Mouse (Mus musculus) kidney, embryonic 15.5 days (tissue): ENCODE measurements around the gene Rpl7a. TPM values are rescaled to one million over a fixed set of nuclear protein-coding genes. Genes with fewer than 3 reads are reported as not detected.
"Not testable (repeated sequence)": the region's sequence is repeated elsewhere in the genome, so short reads cannot be mapped to it uniquely, and the experiment has no call there.

ENCODE experiments used
- ATAC-seq: fragments of 200-750 bp; cut with Nextera tagmentation; replicated peaks from 2 replicates; pipeline ENCODE4 v1.8.0; 2017; ENCODE audit warnings: moderate TSS enrichment; ENCODE audit not compliant: low FRiP score
- H3K27ac ChIP-seq: fragments of 300-500 bp; sonication (generic); 2 replicates; pipeline ENCODE4 v1.5.1; 2015; ENCODE audit warnings: mild to moderate bottlenecking, inconsistent platforms
- H3K27me3 ChIP-seq: fragments of 300-500 bp; sonication (generic); 2 replicates; pipeline ENCODE4 v1.6.1; 2015; ENCODE audit warnings: inconsistent platforms
- H3K36me3 ChIP-seq: fragments of 300-500 bp; sonication (generic); 2 replicates; pipeline ENCODE4 v1.6.1; 2015; ENCODE audit warnings: inconsistent platforms
- H3K4me1 ChIP-seq: fragments of 300-500 bp; sonication (generic); 2 replicates; pipeline ENCODE4 v1.6.1; 2015; ENCODE audit warnings: inconsistent platforms
- H3K4me2 ChIP-seq: fragments of 300-500 bp; sonication (generic); 2 replicates; pipeline ENCODE4 v1.6.1; 2015; ENCODE audit warnings: moderate library complexity, mild to moderate bottlenecking, inconsistent platforms
- H3K4me3 ChIP-seq: fragments of 300-500 bp; sonication (generic); replicated peaks from 2 replicates; pipeline ENCODE4 v1.5.1; 2015; ENCODE audit warnings: mild to moderate bottlenecking, inconsistent platforms
- H3K9ac ChIP-seq: fragments of 300-500 bp; sonication (generic); 2 replicates; pipeline ENCODE4 v1.6.1; 2015; ENCODE audit warnings: mild to moderate bottlenecking, inconsistent platforms
- H3K9me3 ChIP-seq: fragments of 300-500 bp; sonication (generic); replicated peaks from 2 replicates; pipeline ENCODE4 v1.6.1; 2016; ENCODE audit warnings: inconsistent platforms
- WGBS: fragments of 180-500 bp; shearing (Covaris S2); methylation state at CpG from one replicate; pipeline ENCODE4 v1.1.7; 2015; ENCODE audit warnings: mixed read lengths; 5-methylcytosine and 5-hydroxymethylcytosine counted together
- polyA plus RNA-seq: library from polyadenylated mRNA; unstranded; fragments of >200 nt; fragmentation: Nextera tagmentation; extraction: Ambion mirVana; gene quantifications from 2 replicates; pipeline ENCODE4 v1.2.1, GENCODE M21; 2015

Rpl7a gene
- polyA plus RNA-seq, result 640 and 684 TPM in 2 replicates

DNA sequence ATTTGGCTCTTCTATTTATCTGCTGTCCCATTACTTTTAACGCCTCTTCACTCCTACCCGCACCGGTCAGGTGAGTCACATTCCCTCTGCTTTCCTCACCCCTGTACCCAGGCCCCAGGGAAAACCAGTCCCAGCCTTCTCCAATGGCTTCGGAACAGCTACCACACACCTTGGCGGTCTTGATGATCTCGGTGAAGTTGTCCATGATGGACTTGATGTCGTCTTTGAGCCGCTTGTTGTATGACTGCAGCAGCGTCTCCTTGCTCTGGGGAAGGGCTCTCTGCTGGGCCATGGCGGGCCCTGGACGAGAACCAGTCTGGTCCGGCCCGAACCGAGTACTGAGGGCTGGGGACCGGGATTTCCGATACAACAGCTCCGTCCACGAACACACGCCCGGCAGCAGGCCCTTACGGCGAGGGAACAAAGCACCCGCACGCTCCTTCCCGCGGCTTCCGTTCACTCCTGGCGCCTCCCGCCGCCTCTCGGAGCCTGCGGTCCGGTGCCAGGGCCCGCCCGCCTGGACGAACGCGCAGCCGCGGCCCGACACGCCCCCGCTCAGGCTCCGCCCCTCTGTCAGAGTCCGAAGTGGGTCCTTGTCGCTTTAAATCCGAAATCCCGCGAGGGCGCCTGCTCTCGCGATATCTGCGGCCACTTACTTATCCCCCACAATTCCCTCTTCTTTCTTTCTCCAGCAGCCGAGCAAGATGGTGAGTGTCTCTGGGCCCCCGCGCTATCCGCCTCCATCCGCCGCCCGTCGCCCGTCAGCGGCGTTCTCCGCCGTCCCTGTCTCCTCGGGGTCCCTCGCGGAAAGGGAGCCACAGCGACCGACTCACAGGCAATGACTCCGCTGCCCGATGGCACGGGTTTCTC, at the start of gene Rpl7a, which contains the start of gene Med22:
Rpl7a (plus strand) TSS at position 641 of the 870 bp plus-strand sequence.
Med22 (minus strand) TSS at position 554 of the 870 bp plus-strand sequence.
- ATAC-seq, result peak; percentile 94
- Histone ChIP-seq H3K36me3 (peaks cover 63% of the 10 kb centered on the region), H3K9ac (peak within 1 kb of the TSS; percentile 92), H3K27ac (peak within 1 kb of the TSS; percentile 95), H3K27me3 (no peaks in the 10 kb centered on the region), H3K4me3 (peak within 1 kb of the TSS; percentile 74), H3K4me1 (peaks cover 54% of the 10 kb centered on the region), H3K4me2 (peak within 1 kb of the TSS; percentile 93), H3K9me3 (no peaks in the 10 kb centered on the region)
- WGBS, result under 1% methylated on average over 74 of the region's 74 CpGs

DNA sequence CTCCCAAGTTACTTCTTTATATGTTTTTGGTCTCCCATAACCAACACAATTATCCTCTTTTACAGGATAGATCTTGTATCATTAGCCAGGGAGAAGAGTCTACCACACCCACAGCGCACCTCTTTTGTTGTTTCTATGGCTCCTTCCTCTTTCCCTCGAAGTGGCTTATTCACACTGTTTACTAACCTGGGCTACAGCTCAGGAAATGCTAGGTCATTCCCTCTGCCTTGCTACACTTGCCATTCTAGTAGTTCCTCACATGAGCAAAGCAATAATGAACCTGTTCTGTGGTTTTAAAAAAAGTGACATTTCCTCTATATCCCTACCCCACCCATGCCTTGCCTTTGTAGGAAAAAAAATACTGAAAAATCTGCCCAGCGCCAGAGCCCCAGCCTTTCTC, 47.7 kb upstream of the Rpl7a start:
- no peak overlapping the region for H3K4me3 ChIP-seq
- no peak overlapping the region for H3K27ac ChIP-seq
- WGBS, result 72% methylated on average over 3 of the region's 3 CpGs
- no peaks in the 10 kb centered on the region for H3K27me3 ChIP-seq
- no peak overlapping the region for H3K4me2 ChIP-seq
- no peak overlapping the region for H3K9ac ChIP-seq
- H3K36me3 ChIP-seq, result no peaks in the 10 kb centered on the region
- H3K9me3 ChIP-seq, result no peaks in the 10 kb centered on the region
- no peaks in the 10 kb centered on the region for H3K4me1 ChIP-seq
- no peak for ATAC-seq

DNA sequence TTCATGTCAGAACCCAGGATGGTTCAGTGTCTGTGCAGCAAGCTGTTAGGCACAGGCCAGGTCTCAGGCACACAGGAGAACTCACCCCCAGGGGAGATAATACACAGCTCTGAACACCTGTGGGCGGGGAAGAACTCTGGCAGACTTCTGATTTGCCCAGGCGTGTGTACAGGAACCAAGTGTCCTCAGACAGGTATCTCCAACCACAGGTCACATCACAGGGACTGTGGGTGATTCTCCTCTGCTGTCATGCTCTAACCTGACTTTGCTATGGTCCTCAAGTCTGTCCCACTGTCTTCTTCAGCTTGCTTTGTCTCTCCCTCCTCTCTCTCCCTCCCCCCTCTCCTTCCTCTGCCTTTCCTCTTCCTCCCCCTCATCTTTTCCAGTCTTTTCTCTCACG, 45.7 kb upstream of the Rpl7a start, which contains the start of gene Abo:
Abo (minus strand) TSS at position 101 of the 400 bp plus-strand sequence.
- H3K9ac ChIP-seq, result no peak within 1 kb of the TSS
- H3K4me1 ChIP-seq, result no peaks in the 10 kb centered on the region
- WGBS, result 73% methylated on average over 3 of the region's 3 CpGs
- no peaks in the 10 kb centered on the region for H3K27me3 ChIP-seq
- no peaks in the 10 kb centered on the region for H3K36me3 ChIP-seq
- no peaks in the 10 kb centered on the region for H3K9me3 ChIP-seq
- no peak within 1 kb of the TSS for H3K4me3 ChIP-seq
- no peak for ATAC-seq
- no peak within 1 kb of the TSS for H3K27ac ChIP-seq
- H3K4me2 ChIP-seq, result no peak within 1 kb of the TSS

DNA sequence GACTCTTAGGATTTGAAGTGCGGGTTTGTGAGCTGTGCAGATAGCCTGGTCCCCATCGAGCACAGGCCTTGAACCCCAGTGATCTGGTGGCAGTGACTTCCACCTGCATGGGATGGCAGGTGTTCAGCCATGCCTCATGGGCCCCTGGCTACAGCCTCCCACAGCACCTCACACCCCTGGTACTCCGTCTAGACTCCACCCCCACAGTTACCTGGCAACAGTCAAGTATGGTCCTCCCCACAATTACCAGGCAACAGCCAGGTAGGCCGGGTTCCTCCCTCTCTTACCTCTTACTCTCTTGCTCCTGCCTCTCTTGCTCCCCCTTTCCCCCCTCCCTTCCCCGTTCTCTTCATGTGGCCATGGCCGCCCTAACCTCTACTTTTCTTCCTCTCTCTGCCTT, 39.9 kb upstream of the Rpl7a start:
- ATAC-seq, result no peak
- 64% methylated on average over 6 of the region's 6 CpGs for WGBS
- H3K4me3 ChIP-seq, result no peak overlapping the region

DNA sequence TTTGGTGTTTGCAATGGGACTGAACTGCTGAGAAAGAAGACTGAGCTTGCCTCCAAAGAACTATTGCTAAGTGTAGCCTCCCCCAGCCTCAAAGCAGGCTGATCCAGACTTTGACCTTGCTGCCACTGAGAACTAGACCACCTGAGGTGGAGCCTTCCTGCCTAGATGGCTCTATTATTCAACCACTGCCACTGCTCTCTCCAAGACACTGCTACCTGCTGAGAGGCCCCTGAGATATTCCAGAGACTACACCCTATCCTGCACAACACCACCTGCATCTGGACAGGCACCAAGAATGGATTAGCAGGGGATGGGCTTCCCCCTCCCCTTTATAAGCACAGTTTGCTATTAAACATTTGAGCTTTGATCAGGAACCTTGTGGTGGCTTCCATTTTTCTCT, 32.0 kb upstream of the Rpl7a start:
- Histone ChIP-seq H3K4me1 (no peaks in the 10 kb centered on the region), H3K9ac (no peak overlapping the region), H3K4me2 (no peak overlapping the region), H3K36me3 (no peaks in the 10 kb centered on the region), H3K27me3 (no peaks in the 10 kb centered on the region), H3K9me3 (peaks cover 4% of the 10 kb centered on the region; the same call in 1 of the 2 replicates), H3K27ac (no peak overlapping the region), H3K4me3 (no peak overlapping the region)
- no peak for ATAC-seq

More for the DNA sequence above, 39.9 kb upstream of the Rpl7a start:
- no peaks in the 10 kb centered on the region for H3K4me1 ChIP-seq
- no peaks in the 10 kb centered on the region for H3K36me3 ChIP-seq
- no peaks in the 10 kb centered on the region for H3K27me3 ChIP-seq
- no peaks in the 10 kb centered on the region for H3K9me3 ChIP-seq
- H3K4me2 ChIP-seq, result no peak overlapping the region
- H3K27ac ChIP-seq, result no peak overlapping the region
- no peak overlapping the region for H3K9ac ChIP-seq

DNA sequence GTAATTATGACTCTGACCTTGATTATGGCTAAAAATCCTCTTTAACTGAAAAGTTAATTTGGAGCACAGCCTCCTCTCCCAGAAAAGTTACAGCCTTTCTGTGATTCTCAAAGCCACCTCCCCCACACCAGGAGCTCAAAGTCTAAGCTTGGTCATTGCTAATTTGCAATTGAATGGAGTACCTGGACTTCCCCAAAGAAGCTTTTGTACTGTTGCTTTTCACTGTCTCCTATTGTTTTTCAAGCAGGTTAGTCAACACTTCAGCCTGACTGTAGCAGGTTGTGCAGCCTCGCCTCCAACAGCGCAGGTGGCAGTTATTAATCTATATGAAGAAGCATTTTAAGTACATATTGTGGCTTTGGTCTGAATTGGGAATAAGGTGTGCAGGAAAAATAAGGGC, 25.0 kb upstream of the Rpl7a start:
- not testable (repeated sequence) for ATAC-seq, H3K27ac ChIP-seq, H3K9ac ChIP-seq, H3K4me3 ChIP-seq, H3K4me1 ChIP-seq, H3K4me2 ChIP-seq, H3K9me3 ChIP-seq, H3K27me3 ChIP-seq
- H3K36me3 ChIP-seq, result peaks cover 24% of the 10 kb centered on the region
- WGBS, result 95% methylated on average over 2 of the region's 2 CpGs

DNA sequence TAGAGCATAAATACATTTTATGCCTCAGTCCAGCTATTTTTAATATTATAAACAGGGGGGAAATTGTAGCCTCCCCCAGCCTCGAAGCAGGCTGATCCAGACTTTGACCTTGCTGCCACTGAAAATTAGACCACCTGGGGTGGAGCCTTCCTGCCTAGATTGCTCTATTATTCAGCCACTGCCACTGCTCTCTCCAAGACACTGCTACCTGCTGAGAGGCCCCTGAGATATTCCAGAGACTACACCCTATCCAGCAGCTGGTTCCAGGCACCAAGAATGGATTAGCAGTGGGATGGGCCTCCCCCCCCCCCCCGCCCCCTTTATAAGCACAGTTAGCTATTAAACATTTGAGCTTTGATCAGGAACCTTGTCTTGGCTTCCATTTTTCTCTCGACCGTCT, 24.4 kb upstream of the Rpl7a start:
- H3K4me2 ChIP-seq, H3K9me3 ChIP-seq, H3K4me3 ChIP-seq, H3K27ac ChIP-seq, H3K9ac ChIP-seq, H3K4me1 ChIP-seq, H3K27me3 ChIP-seq, ATAC-seq: not testable (repeated sequence)
- 67% methylated on average over 4 of the region's 4 CpGs for WGBS
- H3K36me3 ChIP-seq, result peaks cover 30% of the 10 kb centered on the region

DNA sequence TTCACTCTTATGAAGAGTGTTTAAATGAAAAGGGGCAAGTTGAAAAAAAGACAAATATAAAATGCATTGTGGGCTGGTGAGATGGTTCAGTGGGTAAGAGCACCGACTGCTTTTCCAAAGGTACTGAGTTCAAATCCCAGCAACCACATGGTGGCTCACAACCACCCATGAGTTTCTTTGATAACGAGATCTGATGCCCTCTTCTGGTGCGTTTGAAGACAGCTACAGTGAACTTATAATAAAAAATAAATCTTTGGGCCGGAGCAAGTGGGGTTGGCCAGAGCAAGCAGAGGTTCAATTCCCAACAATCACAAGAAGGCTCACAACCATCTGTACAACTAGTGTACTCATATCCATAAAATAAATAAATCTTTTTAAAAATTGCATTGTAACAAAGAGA, 14.7 kb upstream of the Rpl7a start:
- no peak for ATAC-seq
- Histone ChIP-seq H3K9me3 (no peaks in the 10 kb centered on the region), H3K4me2 (no peak overlapping the region), H3K4me3 (no peak overlapping the region), H3K4me1 (peaks cover 1% of the 10 kb centered on the region; the same call in 1 of the 2 replicates), H3K27me3 (no peaks in the 10 kb centered on the region), H3K27ac (no peak overlapping the region), H3K36me3 (peaks cover 92% of the 10 kb centered on the region), H3K9ac (no peak overlapping the region)
- 90% methylated on average over 4 of the region's 4 CpGs for WGBS

DNA sequence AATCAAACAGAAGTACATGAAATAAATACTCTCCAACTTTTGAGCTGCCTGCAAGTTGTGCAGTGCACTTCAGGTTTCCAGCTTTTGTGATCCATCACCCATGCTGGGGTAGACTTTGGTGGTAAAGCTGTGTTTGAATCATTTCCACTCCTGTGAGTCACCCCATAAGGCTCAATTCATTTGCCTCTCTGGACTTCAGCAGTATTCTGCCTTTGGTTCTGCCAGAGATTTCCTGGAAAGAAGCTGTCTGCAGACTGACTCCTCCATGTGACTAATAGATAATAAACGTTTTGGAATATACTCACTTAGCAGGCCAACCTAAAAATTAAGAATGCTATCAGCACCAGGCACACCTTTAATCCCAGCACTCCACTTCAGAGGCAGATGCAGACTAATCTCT, 9.8 kb upstream of the Rpl7a start:
- no peak overlapping the region for H3K4me3 ChIP-seq
- no peak for ATAC-seq
- H3K4me1 ChIP-seq, result peaks cover 26% of the 10 kb centered on the region
- no peak overlapping the region for H3K9ac ChIP-seq
- WGBS, result 71% methylated on average over 1 of the region's 1 CpGs
- H3K36me3 ChIP-seq, result peaks cover 63% of the 10 kb centered on the region
- no peaks in the 10 kb centered on the region for H3K27me3 ChIP-seq
- no peak overlapping the region; the same call in 1 of the 2 replicates for H3K4me2 ChIP-seq
- no peaks in the 10 kb centered on the region for H3K9me3 ChIP-seq
- H3K27ac ChIP-seq, result no peak overlapping the region

DNA sequence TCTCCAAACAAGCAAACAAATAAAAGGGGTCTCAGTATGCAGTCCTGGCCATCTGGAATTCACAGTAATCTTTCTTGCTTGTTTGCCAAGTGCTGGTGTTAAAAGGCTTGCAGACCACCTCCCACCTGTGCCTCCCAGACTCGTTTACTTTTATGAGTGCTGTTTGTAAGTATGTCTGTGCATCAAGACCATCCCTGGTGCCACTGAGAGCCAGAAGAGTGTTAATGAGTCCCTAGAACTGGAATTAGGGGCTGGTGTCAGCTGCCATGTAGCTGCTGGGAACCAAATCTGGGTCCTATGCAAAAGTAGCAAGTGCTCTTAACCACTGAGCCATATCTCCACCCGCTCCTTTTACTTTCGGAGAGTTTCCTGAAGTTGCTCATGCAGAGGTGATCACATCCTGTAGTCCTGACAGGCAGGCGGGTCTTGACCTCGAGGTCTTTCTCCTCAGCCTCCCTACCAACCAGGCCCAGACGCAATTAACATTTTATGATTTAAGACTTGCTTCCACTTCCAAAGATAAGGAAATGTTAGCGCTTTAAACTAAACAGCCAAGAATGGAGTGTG, 8.6 kb upstream of the Rpl7a start:
- Histone ChIP-seq H3K9me3 (no peaks in the 10 kb centered on the region), H3K4me1 (peaks cover 26% of the 10 kb centered on the region), H3K36me3 (peaks cover 63% of the 10 kb centered on the region)

DNA sequence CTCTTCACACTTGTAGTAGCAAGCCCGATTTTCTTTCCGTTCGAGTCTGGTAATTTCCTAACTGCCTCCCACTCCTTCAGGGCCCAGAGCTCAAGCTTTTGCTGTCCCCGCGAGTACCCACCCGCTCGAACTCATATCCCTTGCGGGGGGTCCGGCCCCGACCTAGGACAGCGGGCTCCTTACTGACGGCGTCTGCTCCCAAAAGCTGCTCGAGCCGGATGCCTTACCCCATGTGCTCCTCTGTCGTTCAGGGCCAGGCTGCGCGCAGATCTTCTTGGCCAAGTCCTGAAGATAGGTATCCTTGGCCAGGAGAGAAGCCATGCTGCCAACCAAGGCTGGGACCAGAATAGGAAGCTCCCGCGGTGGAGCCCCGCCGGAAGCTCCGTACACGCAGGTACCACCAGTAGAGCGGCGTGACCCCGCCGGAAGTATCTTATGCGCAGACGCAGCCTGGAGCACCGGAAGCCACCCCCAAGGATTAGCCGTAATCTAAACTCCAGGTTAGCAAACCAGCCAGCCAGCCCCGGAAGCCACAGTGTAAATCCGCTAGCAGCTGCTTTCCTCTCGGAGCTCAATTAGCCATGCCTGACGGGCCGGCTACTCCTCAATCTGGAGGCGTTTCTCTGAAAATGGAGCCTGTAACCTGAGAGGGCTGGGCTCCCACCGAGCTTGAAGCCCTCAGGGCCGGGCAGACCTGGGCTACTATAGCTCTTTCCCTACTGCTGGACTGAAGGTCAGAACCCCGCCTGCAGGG, 7.9 kb upstream of the Rpl7a start, which contains the start of gene Surf6:
Surf6 (minus strand) TSS at position 413 of the 754 bp plus-strand sequence.
- H3K4me1 ChIP-seq, result peaks cover 31% of the 10 kb centered on the region
- H3K9me3 ChIP-seq, result no peaks in the 10 kb centered on the region
- peak within 1 kb of the TSS; percentile 95 for H3K27ac ChIP-seq
- H3K4me3 ChIP-seq, result peak within 1 kb of the TSS; percentile 87
- H3K36me3 ChIP-seq, result peaks cover 63% of the 10 kb centered on the region
- peak within 1 kb of the TSS; percentile 83 for H3K9ac ChIP-seq
- H3K4me2 ChIP-seq, result peak within 1 kb of the TSS; percentile 70
- no peaks in the 10 kb centered on the region for H3K27me3 ChIP-seq
- peak; percentile 93 for ATAC-seq
- WGBS, result under 1% methylated on average over 41 of the region's 41 CpGs

More for the DNA sequence above, 8.6 kb upstream of the Rpl7a start:
- Histone ChIP-seq H3K4me2 (peak overlapping the region; percentile 70), H3K27ac (peak overlapping the region; percentile 95), H3K4me3 (peak overlapping the region; percentile 87), H3K27me3 (no peaks in the 10 kb centered on the region), H3K9ac (peak overlapping the region; percentile 83)
- ATAC-seq, result no peak
- 6% methylated on average over 7 of the region's 7 CpGs for WGBS

DNA sequence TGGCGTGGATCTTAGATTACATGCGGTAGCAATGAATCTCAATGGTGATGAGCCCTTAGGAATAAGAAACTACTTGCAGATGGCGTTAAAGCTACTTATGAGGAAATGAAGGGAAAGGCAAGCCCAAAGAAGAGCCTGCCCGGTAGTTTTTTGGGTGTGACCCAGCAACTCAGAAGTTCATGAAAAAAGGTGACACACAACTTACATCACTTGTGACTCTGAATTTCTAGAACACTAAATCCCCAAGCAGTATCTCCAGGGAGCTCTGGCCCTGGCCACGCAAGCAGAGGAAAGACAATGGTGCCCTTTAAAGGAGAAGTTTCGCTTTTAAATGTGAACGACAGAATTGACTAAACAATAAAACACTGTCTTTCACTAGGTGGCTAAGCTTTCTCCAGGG, 7.3 kb upstream of the Rpl7a start:
- H3K4me1 ChIP-seq, result peaks cover 33% of the 10 kb centered on the region
- H3K9me3 ChIP-seq, result no peaks in the 10 kb centered on the region
- H3K27me3 ChIP-seq, result no peaks in the 10 kb centered on the region
- H3K27ac ChIP-seq, result peak overlapping the region; percentile 95
- peaks cover 63% of the 10 kb centered on the region for H3K36me3 ChIP-seq
- H3K4me2 ChIP-seq, result peak overlapping the region; percentile 70
- H3K4me3 ChIP-seq, result peak overlapping the region; percentile 87
- 10% methylated on average over 7 of the region's 7 CpGs for WGBS
- no peak for ATAC-seq
- peak overlapping the region; percentile 83 for H3K9ac ChIP-seq
